Mouse (Mus musculus): ENCODE data around the gene Rbm12b1. TPM values are rescaled to one million over a fixed set of nuclear protein-coding genes. Genes with fewer than 3 reads are reported as not detected.
"Not testable (repeated sequence)": the region's sequence is repeated elsewhere in the genome, so short reads cannot be mapped to it uniquely, and the experiment has no call there.

Rbm12b1 gene
- total RNA-seq (2014; fragmentation: Nextera tagmentation) (6.2 and 8.3 TPM in 2 replicates), total RNA-seq (2017) (7.9 and 12.9 TPM in 2 replicates)

- ATAC-seq (replicated peaks; ENCODE audit: poor library complexity, severe bottlenecking), result peak; percentile 95
Observed at GRCm38 (mm10) chr4:12140141-12140567, at the start of gene Rbm12b1. Gene Rbm12b1, plus strand, starts transcription at chr4:12140264.

- peak; percentile 75 for ATAC-seq (replicated peaks; ENCODE audit: poor library complexity, severe bottlenecking)
Observed at GRCm38 (mm10) chr4:12140592-12141062, 563 bp downstream of the Rbm12b1 start.

- ATAC-seq (replicated peaks; ENCODE audit: poor library complexity, severe bottlenecking), result not testable (repeated sequence)
Observed at GRCm38 (mm10) chr4:12141516-12141915, 1.5 kb downstream of the Rbm12b1 start.

GRCm38 (mm10) chr4:12147660-12148059 is 7.6 kb downstream of the Rbm12b1 start:
- ATAC-seq (replicated peaks; ENCODE audit: poor library complexity, severe bottlenecking), result no peak

- ATAC-seq (replicated peaks; ENCODE audit: poor library complexity, severe bottlenecking), result no peak
Observed at GRCm38 (mm10) chr4:12170986-12171317, 30.9 kb downstream of the Rbm12b1 start.

GRCm38 (mm10) chr4:12171318-12172091 is 31.4 kb downstream of the Rbm12b1 start, which contains the start of gene Fam92a:
Gene Fam92a, minus strand, starts transcription at chr4:12172015.
- ATAC-seq (replicated peaks; ENCODE audit: poor library complexity, severe bottlenecking), result peak; percentile 74

- no peak for ATAC-seq (replicated peaks; ENCODE audit: poor library complexity, severe bottlenecking)
Observed at GRCm38 (mm10) chr4:12178992-12179391, 38.9 kb downstream of the Rbm12b1 start.

Other genes starting within 250 kb of the Rbm12b1 start
- gene Gm10604, start 159.0 kb upstream of the Rbm12b1 start, total RNA-seq (2014; fragmentation: Nextera tagmentation), result not detected in 2 replicates
- gene Gm10604, start 159.0 kb upstream of the Rbm12b1 start, total RNA-seq (2017), result not detected in 2 replicates
- 16.6 and 18.7 TPM in 2 replicates for gene Rbm12b2, start 50.8 kb upstream of the Rbm12b1 start, total RNA-seq (2014; fragmentation: Nextera tagmentation)
- 22.3 and 26.8 TPM in 2 replicates for gene Rbm12b2, start 50.8 kb upstream of the Rbm12b1 start, total RNA-seq (2017)
- 34.5 and 48.6 TPM in 2 replicates for gene Fam92a, start 31.8 kb downstream of the Rbm12b1 start, total RNA-seq (2014; fragmentation: Nextera tagmentation)
- 37.3 and 45.8 TPM in 2 replicates for gene Fam92a, start 31.8 kb downstream of the Rbm12b1 start, total RNA-seq (2017)

All from granulocyte monocyte progenitor cell, adult 5-6 weeks (primary cell).